ENCODE assay signal across 25 mouse cellular contexts in genomic region chr7:113005726-113006125, GRCm38 (mm10). TPM values are rescaled to one million over a fixed set of nuclear protein-coding genes. Genes with fewer than 3 reads are reported as not detected.
A peak's percentile ranks its signal among the peaks of the same experiment; 100 is the strongest.
DNase-seq lines count a peak whose midpoint lies in the region; ATAC-seq lines count a peak whose summit lies in the region.
"Had no signal": no experiment of that assay in that cellular context is flagged by ENCODE, and none has a peak within 500 bp of the region (broad histone marks: within the 10 kb centered on the region; RNA-seq: fewer than 3 reads in every experiment).

No protein-coding gene starts in this region.

- no peak for DNase-seq in limb, embryonic 10.5 days (ENCODE audit: low spot score)
- peak; percentile 59 for DNase-seq in kidney, adult 9 months
- peak; percentile 51 for DNase-seq in kidney, postnatal 14 days
- no peak for DNase-seq in lung, postnatal 14 days
- no peak for DNase-seq in heart, embryonic 10.5 days (ENCODE audit: low spot score)
- no peak for DNase-seq in liver, embryonic 11.5 days (ENCODE audit: low spot score)
- DNase-seq: adrenal gland, postnatal 25 days; cerebellum, adult 8-10 months; gastrocnemius, postnatal 36 days; heart, adult 2 months; heart, postnatal 36 days; lung, postnatal 4 days; right cerebral cortex, adult 18-20 months; thymus, adult 2 months; thymus, postnatal 4 days had no signal

- no peaks in the 10 kb centered on the region for H3K36me3 ChIP-seq in limb, embryonic 13.5 days
- H3K36me3 ChIP-seq in limb, embryonic 10.5 days: no peaks in the 10 kb centered on the region
- H3K36me3 ChIP-seq in heart, embryonic 10.5 days: no peaks in the 10 kb centered on the region
- H3K36me3 ChIP-seq in liver, embryonic 11.5 days (ENCODE audit: control insufficient read depth, insufficient read depth, low read length): no peaks in the 10 kb centered on the region
- H3K36me3 ChIP-seq: hindbrain, embryonic 15.5 days; limb, embryonic 15.5 days; liver, embryonic 15.5 days; lung, embryonic 15.5 days had no signal

- H3K9me3 ChIP-seq in limb, embryonic 13.5 days: no peaks in the 10 kb centered on the region
- no peaks in the 10 kb centered on the region for H3K9me3 ChIP-seq in limb, embryonic 10.5 days (replicated peaks)
- H3K9me3 ChIP-seq in heart, embryonic 10.5 days: no peaks in the 10 kb centered on the region
- H3K9me3 ChIP-seq in liver, embryonic 11.5 days (ENCODE audit: control insufficient read depth, low read length): no peaks in the 10 kb centered on the region
- H3K9me3 ChIP-seq: forebrain, embryonic 13.5 days; hindbrain, embryonic 15.5 days; limb, embryonic 15.5 days; liver, embryonic 15.5 days; lung, embryonic 15.5 days had no signal

- no peak overlapping the region for H3K27ac ChIP-seq in limb, embryonic 13.5 days
- H3K27ac ChIP-seq in limb, embryonic 10.5 days: no peak overlapping the region
- no peak overlapping the region for H3K27ac ChIP-seq in heart, embryonic 10.5 days
- H3K27ac ChIP-seq in liver, embryonic 11.5 days (ENCODE audit: low read depth, low read length): no peak overlapping the region
- H3K27ac ChIP-seq: forebrain, embryonic 13.5 days; heart, adult 2 months; hindbrain, embryonic 15.5 days; limb, embryonic 15.5 days; liver, embryonic 15.5 days; lung, embryonic 15.5 days had no signal

- no peaks in the 10 kb centered on the region for H3K4me1 ChIP-seq in limb, embryonic 13.5 days
- H3K4me1 ChIP-seq in limb, embryonic 10.5 days: 0 out of 2 replicates have a peak, but pooled peaks cover 1% of the 10 kb centered on the region
- H3K4me1 ChIP-seq in heart, embryonic 10.5 days: 0 out of 2 replicates have a peak, but pooled peaks cover 3% of the 10 kb centered on the region
- no peaks in the 10 kb centered on the region for H3K4me1 ChIP-seq in liver, embryonic 11.5 days (replicated peaks; ENCODE audit: control insufficient read depth, insufficient read depth, low read length)
- H3K4me1 ChIP-seq: forebrain, embryonic 13.5 days; hindbrain, embryonic 15.5 days; limb, embryonic 15.5 days; liver, embryonic 15.5 days; lung, embryonic 15.5 days had no signal

- no peaks in the 10 kb centered on the region for H3K27me3 ChIP-seq in limb, embryonic 13.5 days
- H3K27me3 ChIP-seq in limb, embryonic 10.5 days (ENCODE audit: low read depth, poor library complexity, severe bottlenecking): no peaks in the 10 kb centered on the region
- H3K27me3 ChIP-seq in heart, embryonic 10.5 days (ENCODE audit: insufficient read depth, poor library complexity, severe bottlenecking): no peaks in the 10 kb centered on the region
- peaks cover 3% of the 10 kb centered on the region; the same call in 1 of the 2 replicates for H3K27me3 ChIP-seq in liver, embryonic 11.5 days (replicated peaks; ENCODE audit: control insufficient read depth, insufficient read depth, low read length)
- H3K27me3 ChIP-seq: forebrain, embryonic 13.5 days; hindbrain, embryonic 15.5 days; limb, embryonic 15.5 days; liver, embryonic 15.5 days; lung, embryonic 15.5 days had no signal

- no peak overlapping the region for H3K4me3 ChIP-seq in limb, embryonic 13.5 days
- H3K4me3 ChIP-seq in limb, embryonic 10.5 days: no peak overlapping the region
- no peak overlapping the region for H3K4me3 ChIP-seq in heart, embryonic 10.5 days
- H3K4me3 ChIP-seq in liver, embryonic 11.5 days (ENCODE audit: low read depth, low read length): no peak overlapping the region
- H3K4me3 ChIP-seq: forebrain, embryonic 13.5 days; heart, adult 2 months; hindbrain, embryonic 15.5 days; limb, embryonic 15.5 days; liver, embryonic 15.5 days; lung, embryonic 15.5 days; myocyte had no signal

- ATAC-seq in limb, embryonic 13.5 days (ENCODE audit: low FRiP score, low read depth): 0 out of 2 replicates have a peak, but pooled peaks have one; percentile 8
- no peak for ATAC-seq in liver, embryonic 11.5 days (replicated peaks; ENCODE audit: low FRiP score)
- ATAC-seq in megakaryocyte, adult 5-6 weeks (ENCODE audit: poor library complexity, severe bottlenecking): no peak
- ATAC-seq: forebrain, embryonic 13.5 days; midbrain, embryonic 16.5 days had no signal

- 73% methylated on average over 6 of the region's 6 CpGs for WGBS in limb, embryonic 13.5 days
- 84% methylated on average over 6 of the region's 6 CpGs for WGBS in limb, embryonic 10.5 days
- WGBS in heart, embryonic 10.5 days: 78% methylated on average over 6 of the region's 6 CpGs
- WGBS in liver, embryonic 11.5 days: 81% methylated on average over 6 of the region's 6 CpGs

- H3K9ac ChIP-seq in limb, embryonic 13.5 days: no peak overlapping the region
- no peak overlapping the region for H3K9ac ChIP-seq in liver, embryonic 11.5 days (ENCODE audit: low read depth, low read length)
- H3K9ac ChIP-seq: forebrain, embryonic 13.5 days; hindbrain, embryonic 15.5 days; limb, embryonic 15.5 days; liver, embryonic 15.5 days; lung, embryonic 15.5 days had no signal

- H3K4me2 ChIP-seq in limb, embryonic 13.5 days (replicated peaks): no peak overlapping the region
- H3K4me2 ChIP-seq in liver, embryonic 11.5 days: no peak overlapping the region
- H3K4me2 ChIP-seq: forebrain, embryonic 13.5 days; hindbrain, embryonic 15.5 days; limb, embryonic 15.5 days; liver, embryonic 15.5 days; lung, embryonic 15.5 days had no signal

RNA-seq across cellular contexts. Expression of gene Rassf10, which starts 52.0 kb away (rescaled TPM):
- polyA plus RNA-seq in limb, embryonic 13.5 days (2015; fragmentation: Nextera tagmentation; extraction: Ambion mirVana): 2.1 and 2.3 TPM in 2 replicates
- polyA plus RNA-seq in limb, embryonic 10.5 days (2016; fragmentation: Nextera tagmentation; extraction: Ambion mirVana): 1.3 and 1.6 TPM in 2 replicates
- polyA plus RNA-seq in heart, embryonic 10.5 days (2016; fragmentation: Nextera tagmentation; extraction: Ambion mirVana): 1.2 TPM in 2 replicates
- polyA plus RNA-seq in liver, embryonic 11.5 days (2014; fragmentation: Nextera tagmentation; extraction: Ambion mirVana): 0.07 and 0.19 TPM in 2 replicates
- not detected in 2 replicates for total RNA-seq in megakaryocyte, adult 5-6 weeks (2015)
- 0.08 TPM in 1 of 2 replicates, not detected in the other for total RNA-seq in megakaryocyte, adult 5-6 weeks (2017)
- total RNA-seq: common myeloid progenitor, adult 5-6 weeks had no signal
- polyA plus RNA-seq: myocyte had no signal

Comparison
In these comparisons a context has a peak if more than half of its experiments do, and no peak if none do; other contexts are left out.
1. DNase-seq: peak in kidney, adult 9 months (single experiment) and kidney, postnatal 14 days (single experiment); none in limb, embryonic 10.5 days (single experiment), lung, postnatal 14 days (single experiment), heart, embryonic 10.5 days (single experiment) and liver, embryonic 11.5 days (single experiment).